Mouse (Mus musculus): ENCODE measurements at regions not wholly inside any gene's neighbourhood (a gene's known extent, or its start where the extent isn't known, plus 50 kb on each side); places are given as distances from the start of the nearest gene placed in this dataset.
A peak's percentile ranks its signal among the peaks of the same experiment; 100 is the strongest.
"Not testable (repeated sequence)": the region's sequence is repeated elsewhere in the genome, so short reads cannot be mapped to it uniquely, and the experiment has no call there.

DNA sequence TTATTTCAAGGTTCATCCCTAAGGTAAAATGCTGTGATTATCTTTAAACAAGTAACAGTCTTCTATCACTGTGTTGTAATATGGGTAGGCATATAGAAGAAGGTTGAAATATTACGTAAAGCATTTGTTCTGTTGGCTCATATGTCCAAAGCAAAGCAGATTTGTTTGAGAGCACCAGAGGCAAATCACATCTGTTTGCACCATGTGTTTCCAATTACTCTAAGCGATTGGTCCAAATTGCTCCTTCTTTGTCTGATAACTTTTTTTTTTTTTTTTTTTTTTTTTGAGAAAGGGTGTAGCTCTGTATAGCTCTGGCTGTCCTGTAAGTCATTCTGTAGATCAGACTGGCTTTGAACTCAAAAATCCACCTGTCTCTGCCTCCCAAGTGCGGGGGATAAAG lies 861.0 kb upstream of the Gm12353 start:
- H3K27ac ChIP-seq (ENCODE audit: low read depth, low read length): no peak overlapping the region
- WGBS: 89% methylated on average over 3 of the region's 3 CpGs
- ATAC-seq (ENCODE audit: low FRiP score) (no peak), DNase-seq (ENCODE audit: low spot score) (no peak)
- H3K4me1 ChIP-seq (ENCODE audit: insufficient read depth, low read length): no peaks in the 10 kb centered on the region
- H3K36me3 ChIP-seq (ENCODE audit: insufficient read depth, low read length): no peaks in the 10 kb centered on the region
- no peak overlapping the region for H3K4me2 ChIP-seq (ENCODE audit: low read depth, low read length, poor library complexity, severe bottlenecking)
- no peak overlapping the region for H3K9ac ChIP-seq (replicated peaks; ENCODE audit: low read length, poor library complexity, severe bottlenecking)
- no peak for TF ChIP-seq CTCF (IDR thresholded peaks at IDR 0.05)
- H3K27me3 ChIP-seq (ENCODE audit: insufficient read depth, low read length): no peaks in the 10 kb centered on the region
- no peak overlapping the region for H3K4me3 ChIP-seq (ENCODE audit: low read depth, low read length)
- H3K9me3 ChIP-seq (ENCODE audit: low read length): no peaks in the 10 kb centered on the region

DNA sequence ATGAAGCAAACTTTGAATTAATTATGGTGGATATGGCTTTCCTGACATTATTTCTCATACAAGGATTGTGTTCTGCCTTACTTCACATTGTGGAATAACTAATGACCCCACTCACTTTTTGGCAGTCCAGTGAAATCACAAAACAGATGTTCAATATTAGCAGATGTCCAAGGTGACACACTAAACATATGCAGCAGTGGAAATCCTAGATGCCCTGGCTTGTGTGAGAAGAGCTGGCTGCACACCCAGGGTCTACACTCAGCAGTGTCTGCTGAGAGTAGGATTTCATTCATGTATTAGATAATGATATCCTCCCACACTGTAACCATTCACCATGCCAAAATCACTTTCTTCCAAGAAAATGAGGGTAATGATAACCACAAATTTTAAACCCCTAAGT lies 816.9 kb upstream of the Gm12353 start:
- H3K4me2 ChIP-seq (ENCODE audit: low read depth, low read length, poor library complexity, severe bottlenecking): no peak overlapping the region
- no peaks in the 10 kb centered on the region for H3K27me3 ChIP-seq (ENCODE audit: insufficient read depth, low read length)
- no peaks in the 10 kb centered on the region for H3K4me1 ChIP-seq (ENCODE audit: insufficient read depth, low read length)
- H3K36me3 ChIP-seq (ENCODE audit: insufficient read depth, low read length): no peaks in the 10 kb centered on the region
- no peak overlapping the region for H3K9ac ChIP-seq (replicated peaks; ENCODE audit: low read length, poor library complexity, severe bottlenecking)
- H3K9me3 ChIP-seq (ENCODE audit: low read length): no peaks in the 10 kb centered on the region
- TF ChIP-seq CTCF (IDR thresholded peaks at IDR 0.05): no peak
- DNase-seq (ENCODE audit: low spot score) (peak; percentile 14), ATAC-seq (ENCODE audit: low FRiP score) (no peak)
- no peak overlapping the region for H3K4me3 ChIP-seq (ENCODE audit: low read depth, low read length)
- no peak overlapping the region for H3K27ac ChIP-seq (ENCODE audit: low read depth, low read length)

DNA sequence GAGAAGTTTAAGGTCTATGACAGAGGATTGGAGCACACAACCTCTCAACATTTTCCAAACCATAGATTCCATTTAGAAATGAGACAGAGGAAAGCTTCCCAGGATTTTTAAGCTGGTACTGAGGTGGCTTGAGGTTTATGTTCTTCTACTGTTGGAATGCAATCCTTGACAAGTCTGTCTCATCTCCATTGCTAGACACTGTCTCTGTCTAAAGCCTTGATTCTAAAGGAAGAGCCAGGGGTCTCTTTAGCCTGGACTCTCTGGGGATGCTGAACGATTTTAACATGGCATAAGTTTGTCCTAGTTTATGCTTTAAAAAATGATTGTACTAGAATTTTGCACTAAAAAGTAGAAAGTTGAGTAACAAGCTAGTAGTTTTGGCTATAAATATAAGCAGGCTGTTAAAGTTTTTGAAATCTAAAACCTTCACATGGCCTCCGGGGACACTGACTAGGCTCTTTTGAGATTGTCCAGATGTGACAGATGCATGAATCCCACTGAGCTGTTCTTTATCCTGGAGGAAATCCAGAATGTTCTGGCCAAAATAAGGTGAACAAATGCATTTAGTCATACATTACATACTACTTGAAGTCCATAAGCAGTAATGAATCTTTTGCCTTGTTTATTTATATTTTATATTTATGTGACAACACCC lies 809.4 kb upstream of the Gm12353 start:
- Histone ChIP-seq H3K4me1 (ENCODE audit: insufficient read depth, low read length) (no peaks in the 10 kb centered on the region), H3K27ac (ENCODE audit: low read depth, low read length) (no peak overlapping the region), H3K9me3 (ENCODE audit: low read length) (no peaks in the 10 kb centered on the region), H3K9ac (replicated peaks; ENCODE audit: low read length, poor library complexity, severe bottlenecking) (no peak overlapping the region), H3K36me3 (ENCODE audit: insufficient read depth, low read length) (no peaks in the 10 kb centered on the region), H3K4me3 (ENCODE audit: low read depth, low read length) (no peak overlapping the region), H3K27me3 (ENCODE audit: insufficient read depth, low read length) (no peaks in the 10 kb centered on the region), H3K4me2 (ENCODE audit: low read depth, low read length, poor library complexity, severe bottlenecking) (no peak overlapping the region)
- WGBS: 73% methylated on average over 2 of the region's 2 CpGs
- TF ChIP-seq CTCF (IDR thresholded peaks at IDR 0.05): no peak
- ATAC-seq (ENCODE audit: low FRiP score): no peak
- DNase-seq (ENCODE audit: low spot score): no peak

DNA sequence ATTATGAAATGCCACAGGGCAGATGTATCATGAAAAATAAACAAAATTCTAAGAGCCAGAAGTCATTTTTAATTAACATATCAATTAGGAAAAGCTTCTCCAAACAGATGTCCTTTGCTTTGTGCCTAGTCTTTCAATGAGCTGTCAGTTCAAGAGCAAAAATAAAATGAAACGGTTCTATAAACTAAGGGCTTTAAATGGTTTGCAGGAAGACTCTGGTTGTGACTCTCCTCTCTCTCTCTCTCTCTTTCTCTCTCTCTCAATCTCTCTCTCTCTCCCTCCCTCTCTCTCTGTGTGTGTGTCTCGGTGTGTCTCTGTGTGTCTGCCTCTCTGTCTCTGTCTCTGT lies 808.9 kb upstream of the Gm12353 start:
- WGBS: 68% methylated on average over 2 of the region's 2 CpGs

DNA sequence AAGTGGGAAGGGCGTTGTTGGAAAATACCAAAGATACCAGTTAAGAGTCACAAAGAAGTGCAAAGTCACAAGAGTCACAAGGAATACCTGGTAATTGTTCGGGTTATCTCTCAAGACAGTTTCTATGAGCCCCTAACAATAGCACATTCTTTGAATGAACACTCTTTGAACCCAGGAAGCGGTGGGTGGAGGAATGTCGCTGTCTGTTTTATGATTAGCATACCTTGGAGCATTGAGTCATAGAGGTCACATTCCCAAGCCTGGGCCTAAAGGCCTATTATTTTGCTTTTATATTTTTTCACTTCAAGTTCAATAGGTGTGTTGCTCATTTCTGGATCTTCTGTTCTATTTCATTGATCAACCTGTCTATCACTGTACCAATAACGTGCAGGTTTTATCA lies 802.1 kb upstream of the Gm12353 start:
- WGBS: 91% methylated on average over 5 of the region's 5 CpGs
- H3K4me1 ChIP-seq (ENCODE audit: insufficient read depth, low read length); H3K27ac ChIP-seq (ENCODE audit: low read depth, low read length); H3K9ac ChIP-seq (replicated peaks; ENCODE audit: low read length, poor library complexity, severe bottlenecking); H3K36me3 ChIP-seq (ENCODE audit: insufficient read depth, low read length); DNase-seq (ENCODE audit: low spot score); H3K27me3 ChIP-seq (ENCODE audit: insufficient read depth, low read length); H3K4me3 ChIP-seq (ENCODE audit: low read depth, low read length); H3K4me2 ChIP-seq (ENCODE audit: low read depth, low read length, poor library complexity, severe bottlenecking); ATAC-seq (ENCODE audit: low FRiP score); H3K9me3 ChIP-seq (ENCODE audit: low read length): not testable (repeated sequence)

More for the DNA sequence above, 808.9 kb upstream of the Gm12353 start:
- no peaks in the 10 kb centered on the region for H3K9me3 ChIP-seq (ENCODE audit: low read length)
- no peaks in the 10 kb centered on the region for H3K4me1 ChIP-seq (ENCODE audit: insufficient read depth, low read length)
- H3K4me2 ChIP-seq (ENCODE audit: low read depth, low read length, poor library complexity, severe bottlenecking): no peak overlapping the region
- no peaks in the 10 kb centered on the region for H3K36me3 ChIP-seq (ENCODE audit: insufficient read depth, low read length)
- DNase-seq (ENCODE audit: low spot score): no peak
- TF ChIP-seq CTCF (IDR thresholded peaks at IDR 0.05): no peak
- no peak overlapping the region for H3K4me3 ChIP-seq (ENCODE audit: low read depth, low read length)
- no peak overlapping the region for H3K9ac ChIP-seq (replicated peaks; ENCODE audit: low read length, poor library complexity, severe bottlenecking)
- no peaks in the 10 kb centered on the region for H3K27me3 ChIP-seq (ENCODE audit: insufficient read depth, low read length)
- no peak for ATAC-seq (ENCODE audit: low FRiP score)
- H3K27ac ChIP-seq (ENCODE audit: low read depth, low read length): no peak overlapping the region

Data from midbrain, postnatal 0 days (tissue).